Mouse (Mus musculus) kidney, adult 2 months (tissue): Measurements from ENCODE around the gene Slc34a2.

Source experiments
- CTCF ChIP-seq: fragments of 200-500 bp; conservative IDR thresholded peaks from 2 replicates; pipeline ENCODE4 v1.5.1; 2011; ENCODE audit warnings: low read depth, mild to moderate bottlenecking, control low read depth, low read length, moderate library complexity, mixed read lengths; ENCODE audit not compliant: insufficient read depth, insufficient read length
- POLR2A ChIP-seq: fragments of 200-500 bp; IDR thresholded peaks from one replicate; pipeline ENCODE4 v1.6.1; 2011; ENCODE audit warnings: low read depth, low read length, control low read depth

DNA sequence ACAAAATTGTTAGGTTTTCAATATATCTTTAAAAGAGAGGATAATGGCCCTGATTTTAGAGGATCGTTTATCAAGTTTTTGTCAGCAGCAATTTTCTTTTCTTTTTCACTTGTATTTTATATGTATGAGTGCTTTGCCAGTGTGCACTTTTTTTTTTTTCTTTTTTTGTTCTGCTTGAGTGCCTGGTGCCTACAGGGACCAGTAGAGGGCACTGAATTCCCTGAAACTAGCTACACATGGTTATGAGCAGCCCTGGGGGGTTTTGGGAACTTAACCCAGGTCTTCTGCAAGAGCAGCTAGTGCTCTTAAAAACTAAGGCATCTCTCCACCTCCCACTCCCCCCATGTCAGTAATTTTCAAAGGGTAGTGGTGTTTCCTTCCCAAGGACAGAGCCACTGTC lies 70.8 kb downstream of the Slc34a2 start:
- TF ChIP-seq POLR2A (no peak), CTCF (0 out of 2 replicates have a peak, but pooled peaks have one; percentile 24)
